Mouse (Mus musculus): ENCODE measurements around the gene Cbx6. TPM values are rescaled to one million over a fixed set of nuclear protein-coding genes. Genes with fewer than 3 reads are reported as not detected.
"Not testable (repeated sequence)": the region's sequence is repeated elsewhere in the genome, so short reads cannot be mapped to it uniquely, and the experiment has no call there.

Cbx6 gene
- polyA plus RNA-seq, 1 experiment from 2014 or later, result 54.7 TPM

- WGBS, result 60% methylated on average over 2 of the region's 2 CpGs
- not testable (repeated sequence) for H3K27ac ChIP-seq
These were observed 21.6 kb downstream of the Cbx6 start for GRCm38 (mm10) chr15:79812840-79813239.

GRCm38 (mm10) chr15:79810997-79811396 is 23.5 kb downstream of the Cbx6 start:
- WGBS, result 62% methylated on average over 4 of the region's 4 CpGs
- Histone ChIP-seq H3K9ac (no peak overlapping the region), H3K4me3 (no peak overlapping the region), H3K27me3 (peaks cover 42% of the 10 kb centered on the region), H3K27ac (no peak overlapping the region), H3K4me1 (no peaks in the 10 kb centered on the region), H3K4me2 (no peak overlapping the region), H3K36me3 (no peaks in the 10 kb centered on the region), H3K9me3 (no peaks in the 10 kb centered on the region)
- ATAC-seq (ENCODE audit: insufficient number of reproducible peaks, insufficient read depth, low FRiP score, low TSS enrichment, low read depth), result no peak

More at GRCm38 (mm10) chr15:79812840-79813239, 21.6 kb downstream of the Cbx6 start:
- not testable (repeated sequence) for ATAC-seq (ENCODE audit: insufficient number of reproducible peaks, insufficient read depth, low FRiP score, low TSS enrichment, low read depth); H3K4me2 ChIP-seq; H3K4me3 ChIP-seq; H3K9ac ChIP-seq; H3K9me3 ChIP-seq; H3K36me3 ChIP-seq; H3K4me1 ChIP-seq
- H3K27me3 ChIP-seq, result peaks cover 24% of the 10 kb centered on the region

- H3K4me1 ChIP-seq, result peaks cover 1% of the 10 kb centered on the region
- H3K27me3 ChIP-seq, result peaks cover 51% of the 10 kb centered on the region
- no peaks in the 10 kb centered on the region for H3K9me3 ChIP-seq
- no peak for ATAC-seq (ENCODE audit: insufficient number of reproducible peaks, insufficient read depth, low FRiP score, low TSS enrichment, low read depth)
- H3K27ac ChIP-seq, result no peak overlapping the region
- H3K4me3 ChIP-seq, result no peak overlapping the region
- 61% methylated on average over 3 of the region's 3 CpGs for WGBS
- H3K4me2 ChIP-seq, result no peak overlapping the region
- H3K36me3 ChIP-seq, result no peaks in the 10 kb centered on the region
- H3K9ac ChIP-seq, result no peak overlapping the region
These were observed 24.4 kb downstream of the Cbx6 start for GRCm38 (mm10) chr15:79810061-79810460.

GRCm38 (mm10) chr15:79808658-79809057 is 25.8 kb downstream of the Cbx6 start:
- no peaks in the 10 kb centered on the region for H3K36me3 ChIP-seq
- no peak overlapping the region for H3K4me3 ChIP-seq
- H3K9ac ChIP-seq, result no peak overlapping the region
- H3K27me3 ChIP-seq, result peaks cover 65% of the 10 kb centered on the region
- H3K27ac ChIP-seq, result no peak overlapping the region
- H3K9me3 ChIP-seq, result no peaks in the 10 kb centered on the region
- WGBS, result 54% methylated on average over 5 of the region's 5 CpGs
- peaks cover 10% of the 10 kb centered on the region for H3K4me1 ChIP-seq
- no peak overlapping the region for H3K4me2 ChIP-seq
- ATAC-seq (ENCODE audit: insufficient number of reproducible peaks, insufficient read depth, low FRiP score, low TSS enrichment, low read depth), result no peak

GRCm38 (mm10) chr15:79808114-79808513 is 26.4 kb downstream of the Cbx6 start:
- 26% methylated on average over 5 of the region's 5 CpGs for WGBS
- H3K27me3 ChIP-seq, result peaks cover 71% of the 10 kb centered on the region
- no peak for ATAC-seq (ENCODE audit: insufficient number of reproducible peaks, insufficient read depth, low FRiP score, low TSS enrichment, low read depth)

GRCm38 (mm10) chr15:79807050-79807449 is 27.4 kb downstream of the Cbx6 start:
- Histone ChIP-seq H3K9me3 (no peaks in the 10 kb centered on the region), H3K36me3 (no peaks in the 10 kb centered on the region), H3K9ac (peak overlapping the region; percentile 27; the same call in 1 of the 2 replicates), H3K4me2 (no peak overlapping the region), H3K27ac (no peak overlapping the region), H3K4me1 (peaks cover 16% of the 10 kb centered on the region), H3K27me3 (peaks cover 78% of the 10 kb centered on the region), H3K4me3 (no peak overlapping the region)
- 42% methylated on average over 1 of the region's 1 CpGs for WGBS
- ATAC-seq (ENCODE audit: insufficient number of reproducible peaks, insufficient read depth, low FRiP score, low TSS enrichment, low read depth), result no peak

More at GRCm38 (mm10) chr15:79808114-79808513, 26.4 kb downstream of the Cbx6 start:
- H3K36me3 ChIP-seq, result no peaks in the 10 kb centered on the region
- H3K9ac ChIP-seq, result no peak overlapping the region
- no peak overlapping the region for H3K4me3 ChIP-seq
- no peak overlapping the region for H3K27ac ChIP-seq
- H3K4me1 ChIP-seq, result peaks cover 15% of the 10 kb centered on the region
- H3K9me3 ChIP-seq, result no peaks in the 10 kb centered on the region
- H3K4me2 ChIP-seq, result no peak overlapping the region

GRCm38 (mm10) chr15:79805246-79805645 is 29.2 kb downstream of the Cbx6 start:
- H3K9ac ChIP-seq, result peak overlapping the region; percentile 76; the same call in 1 of the 2 replicates
- no peak overlapping the region for H3K27ac ChIP-seq
- WGBS, result 15% methylated on average over 8 of the region's 8 CpGs
- H3K27me3 ChIP-seq, result peaks cover 87% of the 10 kb centered on the region
- peaks cover 16% of the 10 kb centered on the region for H3K4me1 ChIP-seq
- H3K4me2 ChIP-seq, result peak overlapping the region; percentile 90
- H3K36me3 ChIP-seq, result no peaks in the 10 kb centered on the region
- no peaks in the 10 kb centered on the region for H3K9me3 ChIP-seq
- no peak for ATAC-seq (ENCODE audit: insufficient number of reproducible peaks, insufficient read depth, low FRiP score, low TSS enrichment, low read depth)
- peak overlapping the region; percentile 65; the same call in 1 of the 2 replicates for H3K4me3 ChIP-seq

GRCm38 (mm10) chr15:79804352-79805071 is 30.0 kb downstream of the Cbx6 start, which contains the start of gene Nptxr:
TSS of gene Nptxr (minus strand) at chr15:79804766.
- ATAC-seq (ENCODE audit: insufficient number of reproducible peaks, insufficient read depth, low FRiP score, low TSS enrichment, low read depth), result peak; percentile 68; the same call in 1 of the 2 replicates
- Histone ChIP-seq H3K4me3 (peak within 1 kb of the TSS; percentile 65), H3K36me3 (no peaks in the 10 kb centered on the region), H3K9me3 (no peaks in the 10 kb centered on the region), H3K27me3 (peaks cover 90% of the 10 kb centered on the region), H3K27ac (no peak within 1 kb of the TSS), H3K4me2 (peak within 1 kb of the TSS; percentile 90), H3K4me1 (peaks cover 16% of the 10 kb centered on the region), H3K9ac (peak within 1 kb of the TSS; percentile 76)
- under 1% methylated on average over 64 of the region's 91 CpGs for whole genome bisulfite sequencing

GRCm38 (mm10) chr15:79803533-79804351 is 30.7 kb downstream of the Cbx6 start:
- Histone ChIP-seq H3K9ac (peak overlapping the region; percentile 76), H3K36me3 (no peaks in the 10 kb centered on the region), H3K4me1 (peaks cover 16% of the 10 kb centered on the region), H3K4me3 (peak overlapping the region; percentile 65), H3K27me3 (peaks cover 84% of the 10 kb centered on the region), H3K9me3 (no peaks in the 10 kb centered on the region), H3K4me2 (peak overlapping the region; percentile 90), H3K27ac (no peak overlapping the region)
- ATAC-seq (ENCODE audit: insufficient number of reproducible peaks, insufficient read depth, low FRiP score, low TSS enrichment, low read depth), result peak; percentile 46; the same call in 1 of the 2 replicates
- WGBS, result 5% methylated on average over 81 of the region's 81 CpGs

- Histone ChIP-seq H3K27ac (no peak overlapping the region), H3K36me3 (no peaks in the 10 kb centered on the region), H3K9ac (no peak overlapping the region), H3K4me3 (no peak overlapping the region), H3K27me3 (peaks cover 72% of the 10 kb centered on the region), H3K9me3 (no peaks in the 10 kb centered on the region), H3K4me2 (no peak overlapping the region), H3K4me1 (peaks cover 16% of the 10 kb centered on the region)
- 55% methylated on average over 4 of the region's 4 CpGs for WGBS
- ATAC-seq (ENCODE audit: insufficient number of reproducible peaks, insufficient read depth, low FRiP score, low TSS enrichment, low read depth), result no peak
These were observed 32.2 kb downstream of the Cbx6 start for GRCm38 (mm10) chr15:79802304-79802703.

GRCm38 (mm10) chr15:79801646-79802045 is 32.8 kb downstream of the Cbx6 start:
- H3K9ac ChIP-seq, result no peak overlapping the region
- no peak overlapping the region for H3K4me2 ChIP-seq
- no peak overlapping the region for H3K4me3 ChIP-seq
- no peak for ATAC-seq (ENCODE audit: insufficient number of reproducible peaks, insufficient read depth, low FRiP score, low TSS enrichment, low read depth)
- H3K36me3 ChIP-seq, result no peaks in the 10 kb centered on the region
- 83% methylated on average over 2 of the region's 2 CpGs for WGBS
- H3K27me3 ChIP-seq, result peaks cover 65% of the 10 kb centered on the region
- peaks cover 16% of the 10 kb centered on the region for H3K4me1 ChIP-seq
- no peak overlapping the region for H3K27ac ChIP-seq
- H3K9me3 ChIP-seq, result no peaks in the 10 kb centered on the region

Data from embryonic facial prominence, embryonic 13.5 days (tissue).